31 mouse cellular contexts compared by ENCODE assay signal in genomic region chr5:3800041-3800440, GRCm38 (mm10). TPM values are rescaled to one million over a fixed set of nuclear protein-coding genes. Genes with fewer than 3 reads are reported as not detected.
"Had no signal": no experiment of that assay in that cellular context is flagged by ENCODE, and none has a peak within 500 bp of the region (broad histone marks: within the 10 kb centered on the region; RNA-seq: fewer than 3 reads in every experiment).

No protein-coding gene starts in this region.

- ATAC-seq: hindbrain, embryonic 16.5 days; intestine, embryonic 16.5 days had no signal

- DNase-seq: gastrocnemius, postnatal 10 days; gastrocnemius, postnatal 25 days; heart, adult 18-20 months; heart, postnatal 10 days; heart, postnatal 4 days; kidney, adult 11 months; kidney, adult 2 months; kidney, adult 9 months; kidney, postnatal 14 days; kidney, postnatal 36 days; layer of hippocampus, adult 9-11 months; layer of hippocampus, postnatal 36 days; liver; liver, embryonic 13.5 days had no signal

- H3K36me3 ChIP-seq: heart, embryonic 10.5 days; heart, embryonic 12.5 days; hindbrain, embryonic 12.5 days; limb, embryonic 10.5 days; limb, embryonic 12.5 days; liver, embryonic 13.5 days; liver, embryonic 15.5 days had no signal

- H3K4me3 ChIP-seq: heart, embryonic 10.5 days; heart, embryonic 12.5 days; hindbrain, embryonic 10.5 days; hindbrain, embryonic 12.5 days; kidney, embryonic 15.5 days; limb, embryonic 10.5 days; limb, embryonic 12.5 days; liver, embryonic 13.5 days; liver, embryonic 15.5 days had no signal

- H3K27ac ChIP-seq: heart, embryonic 10.5 days; hindbrain, embryonic 10.5 days; hindbrain, embryonic 12.5 days; hindbrain, embryonic 14.5 days; kidney, embryonic 15.5 days; kidney, postnatal 0 days; limb, embryonic 10.5 days; limb, embryonic 12.5 days; liver, embryonic 15.5 days had no signal

- H3K27me3 ChIP-seq: heart, embryonic 12.5 days; hindbrain, embryonic 12.5 days; kidney, embryonic 15.5 days; limb, embryonic 12.5 days; liver, embryonic 13.5 days; liver, embryonic 15.5 days had no signal

RNA-seq across cellular contexts. Expression of gene Lrrd1, which starts 44.9 kb away (rescaled TPM):
- total RNA-seq: gastrocnemius, adult 18-20 months; gastrocnemius, postnatal 10 days; gastrocnemius, postnatal 4 days; heart, adult 18-20 months; heart, postnatal 25 days had no signal
- polyA plus RNA-seq: intestine, embryonic 14.5 days; intestine, embryonic 16.5 days; kidney, embryonic 15.5 days; kidney, postnatal 0 days; limb, embryonic 10.5 days; limb, embryonic 12.5 days; liver, embryonic 11.5 days; liver, embryonic 13.5 days; liver, embryonic 15.5 days had no signal
